Mouse (Mus musculus) ES-E14 (cell line): ENCODE data around the gene Fstl3.

Experiments
- CHD2 ChIP-seq: IDR thresholded peaks from 2 replicates; pipeline ENCODE4 v1.6.1; 2014; ENCODE audit warnings: mild to moderate bottlenecking, low read depth, low read length, inconsistent platforms
- HCFC1 ChIP-seq: IDR thresholded peaks from 2 replicates; pipeline ENCODE4 v1.6.1; 2012; ENCODE audit warnings: low read length, inconsistent platforms, borderline replicate concordance; ENCODE audit not compliant: insufficient read depth
- MAFK ChIP-seq: IDR thresholded peaks from 2 replicates; pipeline ENCODE4 v1.6.1; 2014; ENCODE audit warnings: mild to moderate bottlenecking, low read depth, low read length, inconsistent platforms; ENCODE audit not compliant: insufficient read depth
- ZC3H11A ChIP-seq: IDR thresholded peaks from 2 replicates; pipeline ENCODE4 v1.6.1; 2012; ENCODE audit warnings: low read depth, mild to moderate bottlenecking, inconsistent platforms, low read length, borderline replicate concordance
- ZNF384 ChIP-seq: IDR thresholded peaks from 2 replicates; pipeline ENCODE4 v1.6.1; 2012; ENCODE audit warnings: low read depth, low read length, inconsistent platforms

DNA sequence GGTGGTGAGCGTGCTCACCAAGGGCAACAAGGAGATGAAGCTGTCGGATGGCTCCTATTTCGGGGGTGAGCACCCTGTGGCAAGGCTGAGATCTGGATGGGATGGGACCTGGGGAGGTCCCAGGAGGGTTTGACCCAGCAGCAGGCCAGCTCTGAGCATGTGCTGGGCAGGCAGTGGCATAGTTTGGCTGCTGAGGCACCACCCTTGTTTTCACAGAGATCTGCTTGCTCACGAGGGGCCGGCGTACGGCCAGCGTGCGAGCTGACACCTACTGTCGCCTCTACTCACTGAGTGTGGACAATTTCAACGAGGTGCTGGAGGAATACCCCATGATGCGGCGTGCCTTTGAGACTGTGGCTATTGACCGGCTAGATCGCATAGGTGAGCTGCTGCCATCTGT is 43.2 kb upstream of the Fstl3 start:
- TF ChIP-seq CHD2 (no peak), HCFC1 (no peak), ZNF384 (no peak), ZC3H11A (no peak), MAFK (no peak)
